Mouse (Mus musculus): ENCODE results near the gene Aldh1l2. TPM values are rescaled to one million over a fixed set of nuclear protein-coding genes. Genes with fewer than 3 reads are reported as not detected.
A peak's percentile ranks its signal among the peaks of the same experiment; 100 is the strongest.

Gene Aldh1l2
- polyA plus RNA-seq, 1 experiment from 2014 or later, result 2.3 TPM

DNA sequence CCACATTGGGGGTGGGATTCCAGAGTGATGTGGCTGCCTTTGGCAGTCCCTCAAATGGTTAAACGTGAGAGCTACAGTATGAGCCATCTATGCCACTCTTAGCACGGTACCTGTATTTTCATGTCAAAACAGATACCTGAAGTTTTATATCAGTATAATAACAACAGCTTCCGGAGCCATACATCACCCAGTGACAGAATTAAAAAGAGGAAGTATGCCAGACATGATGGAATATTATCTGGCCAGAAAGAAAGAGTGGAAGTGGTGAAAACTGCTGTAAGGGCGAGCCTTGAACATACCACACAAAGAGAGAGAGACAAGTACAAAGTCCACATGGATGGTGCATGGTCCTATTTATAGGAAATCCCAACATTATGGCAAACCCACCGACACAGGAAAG, 22.6 kb downstream of the Aldh1l2 start:
- no peak overlapping the region for H3K27ac ChIP-seq (replicated peaks; ENCODE audit: low read depth, low read length)
- no peak overlapping the region for H3K4me2 ChIP-seq (ENCODE audit: low read depth, low read length)
- no peaks in the 10 kb centered on the region for H3K36me3 ChIP-seq (replicated peaks; ENCODE audit: control insufficient read depth, insufficient read depth, low read depth, low read length)
- H3K4me3 ChIP-seq (ENCODE audit: low read depth, low read length), result no peak overlapping the region
- WGBS, result 82% methylated on average over 5 of the region's 5 CpGs
- H3K9me3 ChIP-seq (replicated peaks; ENCODE audit: control insufficient read depth, low read length), result no peaks in the 10 kb centered on the region
- no peak overlapping the region for H3K9ac ChIP-seq (replicated peaks; ENCODE audit: low read length)
- ATAC-seq (replicated peaks; ENCODE audit: insufficient number of reproducible peaks, low FRiP score, low TSS enrichment, low read depth) (no peak), DNase-seq (ENCODE audit: low spot score) (no peak)
- no peaks in the 10 kb centered on the region for H3K27me3 ChIP-seq (ENCODE audit: control insufficient read depth, insufficient read depth, low read length)
- H3K4me1 ChIP-seq (ENCODE audit: control insufficient read depth, insufficient read depth, low read length), result no peaks in the 10 kb centered on the region

- WGBS, result 65% methylated on average over 8 of the region's 8 CpGs
- no peak overlapping the region for H3K4me3 ChIP-seq (ENCODE audit: low read depth, low read length)
- H3K4me2 ChIP-seq (ENCODE audit: low read depth, low read length), result no peak overlapping the region
- H3K4me1 ChIP-seq (ENCODE audit: control insufficient read depth, insufficient read depth, low read length), result no peaks in the 10 kb centered on the region
- ATAC-seq (replicated peaks; ENCODE audit: insufficient number of reproducible peaks, low FRiP score, low TSS enrichment, low read depth) (no peak), DNase-seq (ENCODE audit: low spot score) (peak; percentile 14)
- H3K27ac ChIP-seq (replicated peaks; ENCODE audit: low read depth, low read length), result no peak overlapping the region
- H3K36me3 ChIP-seq (replicated peaks; ENCODE audit: control insufficient read depth, insufficient read depth, low read depth, low read length), result no peaks in the 10 kb centered on the region
- H3K9me3 ChIP-seq (replicated peaks; ENCODE audit: control insufficient read depth, low read length), result no peaks in the 10 kb centered on the region
- no peak overlapping the region for H3K9ac ChIP-seq (replicated peaks; ENCODE audit: low read length)
- H3K27me3 ChIP-seq (ENCODE audit: control insufficient read depth, insufficient read depth, low read length), result no peaks in the 10 kb centered on the region
These were observed 24.8 kb downstream of the Aldh1l2 start for GRCm38 (mm10) chr10:83508962-83509660.

DNA sequence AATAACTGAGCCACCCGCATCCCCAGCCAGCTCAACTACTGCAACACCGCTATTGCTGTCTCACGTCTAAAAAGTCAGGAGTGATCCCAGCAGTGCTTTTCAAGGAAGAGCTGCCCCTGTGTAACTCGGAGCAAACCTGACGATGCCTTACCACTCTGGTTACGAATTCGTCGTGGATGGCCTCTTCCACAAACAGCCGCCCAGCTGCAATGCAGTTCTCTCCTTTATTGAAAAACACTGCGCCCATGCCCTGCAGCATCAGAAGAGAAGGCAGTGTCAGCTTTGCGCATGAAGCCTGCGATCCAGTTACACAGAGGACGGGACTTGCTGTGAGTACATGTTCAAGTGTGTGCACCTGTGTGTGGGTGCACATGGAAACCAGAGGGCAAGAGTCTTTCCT, 36.6 kb downstream of the Aldh1l2 start:
- no peaks in the 10 kb centered on the region for H3K36me3 ChIP-seq (replicated peaks; ENCODE audit: control insufficient read depth, insufficient read depth, low read depth, low read length)
- H3K4me2 ChIP-seq (ENCODE audit: low read depth, low read length), result no peak overlapping the region
- no peak overlapping the region for H3K27ac ChIP-seq (replicated peaks; ENCODE audit: low read depth, low read length)
- no peaks in the 10 kb centered on the region for H3K4me1 ChIP-seq (ENCODE audit: control insufficient read depth, insufficient read depth, low read length)
- ATAC-seq (replicated peaks; ENCODE audit: insufficient number of reproducible peaks, low FRiP score, low TSS enrichment, low read depth) (no peak), DNase-seq (ENCODE audit: low spot score) (no peak)
- H3K9ac ChIP-seq (replicated peaks; ENCODE audit: low read length), result no peak overlapping the region
- 84% methylated on average over 13 of the region's 13 CpGs for WGBS
- no peaks in the 10 kb centered on the region for H3K9me3 ChIP-seq (replicated peaks; ENCODE audit: control insufficient read depth, low read length)
- no peak overlapping the region for H3K4me3 ChIP-seq (ENCODE audit: low read depth, low read length)
- H3K27me3 ChIP-seq (ENCODE audit: control insufficient read depth, insufficient read depth, low read length), result no peaks in the 10 kb centered on the region

DNA sequence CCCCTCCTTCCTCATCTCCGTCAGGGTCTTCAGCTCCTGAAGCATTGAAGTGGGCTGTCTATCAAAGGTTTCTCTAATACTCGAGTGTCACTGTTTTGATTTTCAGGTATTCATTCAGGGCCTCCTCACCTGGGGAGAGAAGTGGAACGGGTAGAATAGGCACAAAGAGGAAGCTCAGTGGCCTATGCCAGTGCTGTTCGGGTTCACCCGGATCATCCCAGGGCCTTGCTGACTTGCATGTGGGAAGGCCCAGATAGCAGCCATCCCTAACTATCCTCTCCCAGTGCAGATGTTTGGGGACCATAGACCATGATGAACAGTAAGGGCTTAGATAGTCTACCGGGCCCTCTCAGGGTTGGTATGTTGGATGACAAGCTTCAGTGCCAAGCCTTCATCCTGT, 43.4 kb downstream of the Aldh1l2 start:
- no peak for ATAC-seq (replicated peaks; ENCODE audit: insufficient number of reproducible peaks, low FRiP score, low TSS enrichment, low read depth)
- H3K9me3 ChIP-seq (replicated peaks; ENCODE audit: control insufficient read depth, low read length), result no peaks in the 10 kb centered on the region
- no peak overlapping the region for H3K4me3 ChIP-seq (ENCODE audit: low read depth, low read length)
- no peaks in the 10 kb centered on the region for H3K4me1 ChIP-seq (ENCODE audit: control insufficient read depth, insufficient read depth, low read length)
- no peak overlapping the region for H3K4me2 ChIP-seq (ENCODE audit: low read depth, low read length)
- DNase-seq (ENCODE audit: low spot score), result no peak
- no peak overlapping the region for H3K27ac ChIP-seq (replicated peaks; ENCODE audit: low read depth, low read length)
- no peaks in the 10 kb centered on the region for H3K27me3 ChIP-seq (ENCODE audit: control insufficient read depth, insufficient read depth, low read length)
- H3K36me3 ChIP-seq (replicated peaks; ENCODE audit: control insufficient read depth, insufficient read depth, low read depth, low read length), result no peaks in the 10 kb centered on the region
- no peak overlapping the region for H3K9ac ChIP-seq (replicated peaks; ENCODE audit: low read length)
- WGBS, result 90% methylated on average over 6 of the region's 6 CpGs

GRCm38 (mm10) chr10:83477286-83477685, 56.7 kb downstream of the Aldh1l2 start:
- Histone ChIP-seq H3K4me2 (ENCODE audit: low read depth, low read length) (no peak overlapping the region), H3K27ac (replicated peaks; ENCODE audit: low read depth, low read length) (no peak overlapping the region), H3K4me3 (ENCODE audit: low read depth, low read length) (no peak overlapping the region), H3K4me1 (ENCODE audit: control insufficient read depth, insufficient read depth, low read length) (no peaks in the 10 kb centered on the region), H3K27me3 (ENCODE audit: control insufficient read depth, insufficient read depth, low read length) (no peaks in the 10 kb centered on the region), H3K9ac (replicated peaks; ENCODE audit: low read length) (no peak overlapping the region), H3K9me3 (replicated peaks; ENCODE audit: control insufficient read depth, low read length) (no peaks in the 10 kb centered on the region), H3K36me3 (replicated peaks; ENCODE audit: control insufficient read depth, insufficient read depth, low read depth, low read length) (no peaks in the 10 kb centered on the region)
- DNase-seq (ENCODE audit: low spot score) (no peak), ATAC-seq (replicated peaks; ENCODE audit: insufficient number of reproducible peaks, low FRiP score, low TSS enrichment, low read depth) (no peak)
- 87% methylated on average over 5 of the region's 5 CpGs for WGBS

DNA sequence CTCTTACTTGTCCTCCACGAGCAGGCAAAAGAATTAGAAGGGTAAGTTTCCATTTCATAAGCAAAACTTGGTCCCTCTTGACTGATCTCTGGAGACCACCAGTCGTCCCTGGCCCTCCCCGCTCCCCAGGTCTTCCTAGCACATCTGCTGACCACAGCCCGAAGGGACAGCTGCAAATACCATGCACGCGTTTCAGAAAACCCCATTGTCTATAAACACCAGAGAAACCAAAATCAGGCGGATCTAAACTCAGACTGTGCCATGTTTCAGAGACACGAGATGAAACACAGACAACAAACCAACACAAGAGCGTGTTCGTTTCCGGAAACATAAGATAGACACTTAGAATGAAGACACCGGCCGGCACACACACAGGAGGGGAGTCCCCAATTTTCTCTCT, 58.7 kb downstream of the Aldh1l2 start:
- H3K4me1 ChIP-seq (ENCODE audit: control insufficient read depth, insufficient read depth, low read length), result no peaks in the 10 kb centered on the region
- no peaks in the 10 kb centered on the region for H3K36me3 ChIP-seq (replicated peaks; ENCODE audit: control insufficient read depth, insufficient read depth, low read depth, low read length)
- no peak overlapping the region for H3K4me3 ChIP-seq (ENCODE audit: low read depth, low read length)
- H3K27ac ChIP-seq (replicated peaks; ENCODE audit: low read depth, low read length), result no peak overlapping the region
- H3K9me3 ChIP-seq (replicated peaks; ENCODE audit: control insufficient read depth, low read length), result no peaks in the 10 kb centered on the region
- no peak overlapping the region for H3K9ac ChIP-seq (replicated peaks; ENCODE audit: low read length)
- 91% methylated on average over 13 of the region's 13 CpGs for WGBS
- ATAC-seq (replicated peaks; ENCODE audit: insufficient number of reproducible peaks, low FRiP score, low TSS enrichment, low read depth) (no peak), DNase-seq (ENCODE audit: low spot score) (no peak)
- H3K27me3 ChIP-seq (ENCODE audit: control insufficient read depth, insufficient read depth, low read length), result no peaks in the 10 kb centered on the region
- H3K4me2 ChIP-seq (ENCODE audit: low read depth, low read length), result no peak overlapping the region

- DNase-seq (ENCODE audit: low spot score), result no peak
- Histone ChIP-seq H3K4me3 (ENCODE audit: low read depth, low read length) (no peak overlapping the region), H3K9ac (replicated peaks; ENCODE audit: low read length) (no peak overlapping the region), H3K4me1 (ENCODE audit: control insufficient read depth, insufficient read depth, low read length) (no peaks in the 10 kb centered on the region), H3K9me3 (replicated peaks; ENCODE audit: control insufficient read depth, low read length) (no peaks in the 10 kb centered on the region; the same call in none of the 2 replicates), H3K27me3 (ENCODE audit: control insufficient read depth, insufficient read depth, low read length) (no peaks in the 10 kb centered on the region), H3K27ac (replicated peaks; ENCODE audit: low read depth, low read length) (no peak overlapping the region), H3K4me2 (ENCODE audit: low read depth, low read length) (no peak overlapping the region), H3K36me3 (replicated peaks; ENCODE audit: control insufficient read depth, insufficient read depth, low read depth, low read length) (no peaks in the 10 kb centered on the region)
- ATAC-seq (replicated peaks; ENCODE audit: insufficient number of reproducible peaks, low FRiP score, low TSS enrichment, low read depth), result no peak
- WGBS, result 88% methylated on average over 3 of the region's 3 CpGs
These were observed 76.4 kb downstream of the Aldh1l2 start for GRCm38 (mm10) chr10:83457531-83457930.

DNA sequence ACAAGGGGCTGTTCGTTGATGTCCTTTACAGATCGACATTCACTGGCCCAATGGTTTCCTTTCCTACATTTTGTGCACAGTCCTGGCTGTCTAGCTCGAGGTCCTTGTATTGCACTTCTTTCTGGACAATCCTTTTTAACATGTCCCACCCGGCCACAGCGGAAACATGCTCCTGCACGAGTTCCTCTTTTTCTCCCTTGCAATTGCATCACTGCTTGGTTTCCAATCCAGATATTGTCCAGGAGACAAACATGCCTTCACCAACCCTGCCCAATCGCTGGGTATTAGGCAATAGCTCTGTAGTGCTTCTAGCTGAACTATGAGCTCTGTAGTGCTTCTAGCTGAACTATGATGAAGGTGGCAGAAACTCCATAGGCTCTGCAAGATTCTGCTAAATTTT, 85.4 kb downstream of the Aldh1l2 start:
- no peak overlapping the region for H3K9ac ChIP-seq (replicated peaks; ENCODE audit: low read length)

More for the DNA sequence above, 85.4 kb downstream of the Aldh1l2 start:
- no peaks in the 10 kb centered on the region for H3K36me3 ChIP-seq (replicated peaks; ENCODE audit: control insufficient read depth, insufficient read depth, low read depth, low read length)
- DNase-seq (ENCODE audit: low spot score) (no peak), ATAC-seq (replicated peaks; ENCODE audit: insufficient number of reproducible peaks, low FRiP score, low TSS enrichment, low read depth) (no peak)
- 96% methylated on average over 7 of the region's 7 CpGs for WGBS
- no peak overlapping the region for H3K4me3 ChIP-seq (ENCODE audit: low read depth, low read length)
- no peaks in the 10 kb centered on the region for H3K27me3 ChIP-seq (ENCODE audit: control insufficient read depth, insufficient read depth, low read length)
- H3K27ac ChIP-seq (replicated peaks; ENCODE audit: low read depth, low read length), result no peak overlapping the region
- no peaks in the 10 kb centered on the region for H3K9me3 ChIP-seq (replicated peaks; ENCODE audit: control insufficient read depth, low read length)
- no peak overlapping the region for H3K4me2 ChIP-seq (ENCODE audit: low read depth, low read length)
- no peaks in the 10 kb centered on the region for H3K4me1 ChIP-seq (ENCODE audit: control insufficient read depth, insufficient read depth, low read length)

All from embryonic facial prominence, embryonic 11.5 days (tissue).